In genomic region chr4:147418333-147418732, GRCm38 (mm10) we compare ENCODE assay signal across 26 mouse cellular contexts. TPM values are rescaled to one million over a fixed set of nuclear protein-coding genes. Genes with fewer than 3 reads are reported as not detected.
"Had no signal": no experiment of that assay in that cellular context is flagged by ENCODE, and none has a peak within 500 bp of the region (broad histone marks: within the 10 kb centered on the region; RNA-seq: fewer than 3 reads in every experiment).

No protein-coding gene starts in this region.

RNA-seq across cellular contexts. Expression of gene Zfp978, which starts 57.2 kb away (rescaled TPM):
- total RNA-seq: gastrocnemius, adult 18-20 months; gastrocnemius, adult 8-10 months; gastrocnemius, postnatal 14 days; gastrocnemius, postnatal 36 days; layer of hippocampus, adult 18-20 months; layer of hippocampus, adult 8-10 months; layer of hippocampus, postnatal 14 days; layer of hippocampus, postnatal 36 days; left cerebral cortex, adult 18-20 months; left cerebral cortex, postnatal 10 days; left cerebral cortex, postnatal 25 days; left cerebral cortex, postnatal 4 days had no signal
- polyA plus RNA-seq: gonadal fat pad, adult 2 months; heart, embryonic 14.5 days; heart, embryonic 16.5 days; hindbrain, embryonic 10.5 days; hindbrain, embryonic 12.5 days; hindbrain, embryonic 14.5 days; hindbrain, embryonic 16.5 days; inflammation-experienced regulatory T-cells, adult 6 months; intestine, embryonic 15.5 days; intestine, postnatal 0 days; kidney, embryonic 15.5 days; large intestine, adult 2 months; limb, embryonic 12.5 days; limb, embryonic 14.5 days had no signal
